Mouse (Mus musculus) ES-CJ7 (cell line): Measurements from ENCODE around the gene Rorc.

Experiments
- DNase-seq: peaks from one replicate; pipeline ENCODE4 v3.0.0; 2011; ENCODE audit warnings: low read depth, low spot score

Rorc gene

GRCm38 (mm10) chr3:94372641-94373040 lies at the start of gene Rorc:
Gene Rorc (plus strand): TSS chr3:94372794.
- no peak for DNase-seq

- DNase-seq, result peak; percentile 43
Measured at GRCm38 (mm10) chr3:94328681-94329080, 43.9 kb upstream of the Rorc start.

GRCm38 (mm10) chr3:94334442-94334841 lies 38.2 kb upstream of the Rorc start:
- DNase-seq, result no peak

GRCm38 (mm10) chr3:94338522-94338921 lies 34.1 kb upstream of the Rorc start:
- no peak for DNase-seq

- DNase-seq, result no peak
Measured at GRCm38 (mm10) chr3:94341959-94342422, 30.6 kb upstream of the Rorc start, which contains the start of gene Them5. Gene Them5 (plus strand): TSS chr3:94342099.

- DNase-seq, result no peak
Measured at GRCm38 (mm10) chr3:94342552-94342951, 30.0 kb upstream of the Rorc start.

GRCm38 (mm10) chr3:94344182-94344581 lies 28.4 kb upstream of the Rorc start:
- DNase-seq, result no peak

GRCm38 (mm10) chr3:94344897-94345296 lies 27.7 kb upstream of the Rorc start:
- no peak for DNase-seq

- no peak for DNase-seq
Measured at GRCm38 (mm10) chr3:94348146-94348545, 24.4 kb upstream of the Rorc start.

GRCm38 (mm10) chr3:94360812-94361211 lies 11.8 kb upstream of the Rorc start:
- DNase-seq, result peak; percentile 61

GRCm38 (mm10) chr3:94362138-94362537 lies 10.5 kb upstream of the Rorc start, which contains the start of gene C2cd4d:
Gene C2cd4d (plus strand): TSS chr3:94362438.
- no peak for DNase-seq

- no peak for DNase-seq
Measured at GRCm38 (mm10) chr3:94363291-94364153, 9.1 kb upstream of the Rorc start.

- no peak for DNase-seq
Measured at GRCm38 (mm10) chr3:94364154-94364526, 8.5 kb upstream of the Rorc start.

GRCm38 (mm10) chr3:94366761-94367160 lies 5.8 kb upstream of the Rorc start:
- peak; percentile 82 for DNase-seq

GRCm38 (mm10) chr3:94367511-94367910 lies 5.1 kb upstream of the Rorc start:
- DNase-seq, result no peak

- no peak for DNase-seq
Measured at GRCm38 (mm10) chr3:94368631-94369030, 4.0 kb upstream of the Rorc start.

- peak; percentile 53 for DNase-seq
Measured at GRCm38 (mm10) chr3:94369709-94370108, 2.9 kb upstream of the Rorc start.

- no peak for DNase-seq
Measured at GRCm38 (mm10) chr3:94371637-94372036, 957 bp upstream of the Rorc start.

GRCm38 (mm10) chr3:94372038-94372437 lies 556 bp upstream of the Rorc start:
- no peak for DNase-seq

GRCm38 (mm10) chr3:94373090-94373489 lies 496 bp downstream of the Rorc start:
- peak; percentile 43 for DNase-seq

GRCm38 (mm10) chr3:94373597-94374011 lies 1.0 kb downstream of the Rorc start:
- DNase-seq, result no peak

- DNase-seq, result no peak
Measured at GRCm38 (mm10) chr3:94374636-94375035, 2.0 kb downstream of the Rorc start.

GRCm38 (mm10) chr3:94375146-94375545 lies 2.6 kb downstream of the Rorc start:
- DNase-seq, result no peak
